In genomic region chr9:57597265-57597664, GRCm38 (mm10) we compare ENCODE assay signal across 26 mouse cellular contexts. TPM values are rescaled to one million over a fixed set of nuclear protein-coding genes. Genes with fewer than 3 reads are reported as not detected.
DNase-seq lines count a peak whose midpoint lies in the region; ATAC-seq and TF ChIP-seq lines count a peak whose summit lies in the region.
"Had no signal": no experiment of that assay in that cellular context is flagged by ENCODE, and none has a peak within 500 bp of the region (broad histone marks: within the 10 kb centered on the region; RNA-seq: fewer than 3 reads in every experiment).

No protein-coding gene starts in this region.

- no peak overlapping the region for H3K4me2 ChIP-seq in forebrain, embryonic 14.5 days (ENCODE audit: low read length)
- H3K4me2 ChIP-seq in forebrain, embryonic 13.5 days: no peak overlapping the region
- H3K4me2 ChIP-seq in hindbrain, postnatal 0 days (ENCODE audit: low read depth, low read length): no peak overlapping the region
- H3K4me2 ChIP-seq in midbrain, embryonic 11.5 days: no peak overlapping the region
- no peak overlapping the region for H3K4me2 ChIP-seq in midbrain, embryonic 14.5 days (ENCODE audit: low read length)
- no peak overlapping the region for H3K4me2 ChIP-seq in embryonic facial prominence, embryonic 12.5 days (replicated peaks)
- H3K4me2 ChIP-seq: heart, embryonic 11.5 days; hindbrain, embryonic 15.5 days had no signal

- WGBS in forebrain, embryonic 14.5 days: 89% methylated on average over 8 of the region's 8 CpGs
- 87% methylated on average over 8 of the region's 8 CpGs for WGBS in forebrain, embryonic 13.5 days
- 91% methylated on average over 8 of the region's 8 CpGs for WGBS in hindbrain, embryonic 10.5 days
- WGBS in hindbrain, postnatal 0 days: 85% methylated on average over 8 of the region's 8 CpGs
- WGBS in midbrain, embryonic 11.5 days: 83% methylated on average over 8 of the region's 8 CpGs
- 89% methylated on average over 8 of the region's 8 CpGs for WGBS in midbrain, embryonic 14.5 days
- 78% methylated on average over 8 of the region's 8 CpGs for WGBS in embryonic facial prominence, embryonic 12.5 days

- TF ChIP-seq CTCF in hindbrain, postnatal 0 days (IDR thresholded peaks at IDR 0.05; ENCODE audit: low read depth): no peak

- H3K9ac ChIP-seq in forebrain, embryonic 14.5 days (ENCODE audit: low read length): no peak overlapping the region
- H3K9ac ChIP-seq in forebrain, embryonic 13.5 days: no peak overlapping the region
- H3K9ac ChIP-seq in hindbrain, postnatal 0 days (replicated peaks; ENCODE audit: low read length): no peak overlapping the region
- H3K9ac ChIP-seq in midbrain, embryonic 11.5 days (ENCODE audit: low read length): no peak overlapping the region
- H3K9ac ChIP-seq in midbrain, embryonic 14.5 days (replicated peaks; ENCODE audit: low read length): no peak overlapping the region
- H3K9ac ChIP-seq in embryonic facial prominence, embryonic 12.5 days: no peak overlapping the region
- H3K9ac ChIP-seq: hindbrain, embryonic 15.5 days had no signal

- H3K4me3 ChIP-seq in forebrain, embryonic 14.5 days (ENCODE audit: low read depth, low read length): no peak overlapping the region
- H3K4me3 ChIP-seq in forebrain, embryonic 13.5 days: no peak overlapping the region
- no peak overlapping the region for H3K4me3 ChIP-seq in hindbrain, embryonic 10.5 days
- no peak overlapping the region for H3K4me3 ChIP-seq in hindbrain, postnatal 0 days (ENCODE audit: low read length)
- H3K4me3 ChIP-seq in midbrain, embryonic 11.5 days (ENCODE audit: low read depth, low read length): no peak overlapping the region
- no peak overlapping the region for H3K4me3 ChIP-seq in midbrain, embryonic 14.5 days (replicated peaks; ENCODE audit: low read depth, low read length)
- H3K4me3 ChIP-seq in embryonic facial prominence, embryonic 12.5 days: no peak overlapping the region
- H3K4me3 ChIP-seq: erythroblast, embryonic 14.5 days; gastrocnemius, adult 2 months; hindbrain, embryonic 15.5 days had no signal

- ATAC-seq in forebrain, embryonic 14.5 days: no peak
- no peak for ATAC-seq in forebrain, embryonic 13.5 days
- no peak for ATAC-seq in hindbrain, postnatal 0 days
- ATAC-seq in midbrain, embryonic 11.5 days (ENCODE audit: low FRiP score): no peak
- no peak for ATAC-seq in midbrain, embryonic 14.5 days (ENCODE audit: low FRiP score, low TSS enrichment)
- ATAC-seq in embryonic facial prominence, embryonic 12.5 days (ENCODE audit: insufficient number of reproducible peaks, insufficient read depth, low FRiP score, low TSS enrichment): no peak
- ATAC-seq: inflammation-experienced regulatory T-cells, adult 6 months; intestine, postnatal 0 days had no signal

- peaks cover 35% of the 10 kb centered on the region for H3K36me3 ChIP-seq in forebrain, embryonic 14.5 days (ENCODE audit: control insufficient read depth, insufficient read depth, low read length)
- peaks cover 33% of the 10 kb centered on the region for H3K36me3 ChIP-seq in forebrain, embryonic 13.5 days (ENCODE audit: poor library complexity, severe bottlenecking)
- peaks cover 17% of the 10 kb centered on the region for H3K36me3 ChIP-seq in hindbrain, embryonic 10.5 days
- H3K36me3 ChIP-seq in hindbrain, postnatal 0 days (ENCODE audit: insufficient read depth, low read length): peaks cover 18% of the 10 kb centered on the region; the same call in 1 of the 2 replicates
- H3K36me3 ChIP-seq in midbrain, embryonic 11.5 days (ENCODE audit: control insufficient read depth, insufficient read depth, low read length): no peaks in the 10 kb centered on the region; the same call in 1 of the 2 replicates
- peaks cover 27% of the 10 kb centered on the region for H3K36me3 ChIP-seq in midbrain, embryonic 14.5 days (ENCODE audit: control insufficient read depth, insufficient read depth, low read length)
- peaks cover 31% of the 10 kb centered on the region for H3K36me3 ChIP-seq in embryonic facial prominence, embryonic 12.5 days

- 0 out of 2 replicates have a peak overlapping the region, but pooled peaks have one; percentile 21 for H3K27ac ChIP-seq in forebrain, embryonic 14.5 days (ENCODE audit: low read depth, low read length)
- no peak overlapping the region for H3K27ac ChIP-seq in forebrain, embryonic 13.5 days
- peak overlapping the region; percentile 59 for H3K27ac ChIP-seq in hindbrain, embryonic 10.5 days
- no peak overlapping the region; the same call in 1 of the 2 replicates for H3K27ac ChIP-seq in hindbrain, postnatal 0 days
- H3K27ac ChIP-seq in midbrain, embryonic 11.5 days (ENCODE audit: low read depth, low read length): no peak overlapping the region; the same call in 1 of the 2 replicates
- H3K27ac ChIP-seq in midbrain, embryonic 14.5 days (replicated peaks; ENCODE audit: low read depth, low read length): no peak overlapping the region
- 0 out of 2 replicates have a peak overlapping the region, but pooled peaks have one; percentile 11 for H3K27ac ChIP-seq in embryonic facial prominence, embryonic 12.5 days
- H3K27ac ChIP-seq: gastrocnemius, adult 2 months; hindbrain, embryonic 15.5 days had no signal

- no peaks in the 10 kb centered on the region for H3K27me3 ChIP-seq in forebrain, embryonic 14.5 days (replicated peaks; ENCODE audit: control insufficient read depth, insufficient read depth, low read length)
- H3K27me3 ChIP-seq in forebrain, embryonic 13.5 days: no peaks in the 10 kb centered on the region
- no peaks in the 10 kb centered on the region for H3K27me3 ChIP-seq in hindbrain, embryonic 10.5 days (ENCODE audit: insufficient read depth, poor library complexity, severe bottlenecking)
- H3K27me3 ChIP-seq in hindbrain, postnatal 0 days (ENCODE audit: insufficient read depth, low read length): no peaks in the 10 kb centered on the region
- no peaks in the 10 kb centered on the region for H3K27me3 ChIP-seq in midbrain, embryonic 11.5 days (ENCODE audit: control insufficient read depth, insufficient read depth, low read length)
- H3K27me3 ChIP-seq in midbrain, embryonic 14.5 days (ENCODE audit: control insufficient read depth, insufficient read depth, low read length): no peaks in the 10 kb centered on the region
- H3K27me3 ChIP-seq in embryonic facial prominence, embryonic 12.5 days: no peaks in the 10 kb centered on the region
- H3K27me3 ChIP-seq: hindbrain, embryonic 15.5 days had no signal

- H3K4me1 ChIP-seq in forebrain, embryonic 14.5 days (ENCODE audit: control insufficient read depth, insufficient read depth, low read length): peaks cover 4% of the 10 kb centered on the region; the same call in 1 of the 2 replicates
- peaks cover 19% of the 10 kb centered on the region for H3K4me1 ChIP-seq in forebrain, embryonic 13.5 days
- peaks cover 85% of the 10 kb centered on the region for H3K4me1 ChIP-seq in hindbrain, embryonic 10.5 days (replicated peaks)
- H3K4me1 ChIP-seq in hindbrain, postnatal 0 days (ENCODE audit: insufficient read depth, low read length): peaks cover 10% of the 10 kb centered on the region; the same call in 1 of the 2 replicates
- H3K4me1 ChIP-seq in midbrain, embryonic 11.5 days (ENCODE audit: control insufficient read depth, insufficient read depth, low read length): peaks cover 35% of the 10 kb centered on the region
- H3K4me1 ChIP-seq in midbrain, embryonic 14.5 days (ENCODE audit: control insufficient read depth, insufficient read depth, low read length): peaks cover 18% of the 10 kb centered on the region
- peaks cover 22% of the 10 kb centered on the region for H3K4me1 ChIP-seq in embryonic facial prominence, embryonic 12.5 days

- DNase-seq in forebrain, embryonic 14.5 days (ENCODE audit: low spot score): no peak
- no peak for DNase-seq in hindbrain, embryonic 10.5 days (ENCODE audit: low spot score)
- DNase-seq in hindbrain, postnatal 0 days (ENCODE audit: low spot score): no peak
- peak; percentile 79 for DNase-seq in midbrain, embryonic 11.5 days (ENCODE audit: low spot score, missing footprints)
- DNase-seq in midbrain, embryonic 14.5 days: no peak
- DNase-seq in cerebellum, adult 11-12 months: no peak
- DNase-seq: adrenal gland, postnatal 10 days; cerebellum, adult 11 months; cerebellum, adult 9-10 months; gastrocnemius, adult 2 months; gastrocnemius, postnatal 25 days had no signal

- H3K9me3 ChIP-seq in forebrain, embryonic 14.5 days (replicated peaks; ENCODE audit: control insufficient read depth, low read length): no peaks in the 10 kb centered on the region
- H3K9me3 ChIP-seq in forebrain, embryonic 13.5 days (replicated peaks): no peaks in the 10 kb centered on the region
- H3K9me3 ChIP-seq in hindbrain, embryonic 10.5 days: no peaks in the 10 kb centered on the region
- no peaks in the 10 kb centered on the region for H3K9me3 ChIP-seq in hindbrain, postnatal 0 days (ENCODE audit: low read length)
- no peaks in the 10 kb centered on the region for H3K9me3 ChIP-seq in midbrain, embryonic 11.5 days (ENCODE audit: control insufficient read depth, low read length)
- H3K9me3 ChIP-seq in midbrain, embryonic 14.5 days (ENCODE audit: control insufficient read depth, low read length): no peaks in the 10 kb centered on the region
- no peaks in the 10 kb centered on the region for H3K9me3 ChIP-seq in embryonic facial prominence, embryonic 12.5 days
- H3K9me3 ChIP-seq: hindbrain, embryonic 15.5 days had no signal

RNA-seq across cellular contexts. Expression of gene Ulk3, which starts 8.0 kb away (rescaled TPM):
- 5.2 and 10.8 TPM in 2 replicates for polyA plus RNA-seq in forebrain, embryonic 14.5 days (2014; fragmentation: Nextera tagmentation; extraction: Ambion mirVana)
- polyA plus RNA-seq in forebrain, embryonic 13.5 days (2015; fragmentation: Nextera tagmentation; extraction: Ambion mirVana): 20.0 and 20.3 TPM in 2 replicates
- polyA plus RNA-seq in hindbrain, embryonic 10.5 days (2016; fragmentation: Nextera tagmentation; extraction: Ambion mirVana): 14.2 and 14.6 TPM in 2 replicates
- 21.1 and 27.3 TPM in 2 replicates for total RNA-seq in hindbrain, postnatal 0 days (2014; rRNA removed)
- polyA plus RNA-seq in hindbrain, postnatal 0 days (2015; fragmentation: Nextera tagmentation; extraction: Ambion mirVana): 18.5 and 21.0 TPM in 2 replicates
- polyA plus RNA-seq in midbrain, embryonic 11.5 days (2014; fragmentation: Nextera tagmentation; extraction: Ambion mirVana): 7.3 and 8.1 TPM in 2 replicates
- polyA plus RNA-seq in midbrain, embryonic 14.5 days (2014; fragmentation: Nextera tagmentation; extraction: Ambion mirVana): 12.5 and 20.4 TPM in 2 replicates
- polyA plus RNA-seq in embryonic facial prominence, embryonic 12.5 days (2016; fragmentation: Nextera tagmentation; extraction: Ambion mirVana): 17.3 and 20.8 TPM in 2 replicates

RNA-seq across cellular contexts. Expression of gene Cplx3, which starts 8.8 kb away (rescaled TPM):
- 0.34 and 0.36 TPM in 2 replicates for polyA plus RNA-seq in forebrain, embryonic 14.5 days (2014; fragmentation: Nextera tagmentation; extraction: Ambion mirVana)
- polyA plus RNA-seq in forebrain, embryonic 13.5 days (2015; fragmentation: Nextera tagmentation; extraction: Ambion mirVana): not detected in 2 replicates
- polyA plus RNA-seq in hindbrain, embryonic 10.5 days (2016; fragmentation: Nextera tagmentation; extraction: Ambion mirVana): 0.88 and 2.8 TPM in 2 replicates
- 0.10 TPM in 1 of 2 replicates, not detected in the other for total RNA-seq in hindbrain, postnatal 0 days (2014; rRNA removed)
- 0.79 and 1.2 TPM in 2 replicates for polyA plus RNA-seq in hindbrain, postnatal 0 days (2015; fragmentation: Nextera tagmentation; extraction: Ambion mirVana)
- 3.0 and 3.1 TPM in 2 replicates for polyA plus RNA-seq in midbrain, embryonic 11.5 days (2014; fragmentation: Nextera tagmentation; extraction: Ambion mirVana)
- polyA plus RNA-seq in midbrain, embryonic 14.5 days (2014; fragmentation: Nextera tagmentation; extraction: Ambion mirVana): 0.74 and 0.96 TPM in 2 replicates
- 0.10 and 0.75 TPM in 2 replicates for polyA plus RNA-seq in embryonic facial prominence, embryonic 12.5 days (2016; fragmentation: Nextera tagmentation; extraction: Ambion mirVana)
- total RNA-seq: adrenal gland, postnatal 10 days; adrenal gland, postnatal 4 days; gastrocnemius, adult 2 months; gastrocnemius, postnatal 25 days; granulocyte monocyte progenitor cell, adult 5-6 weeks; heart, postnatal 4 days; MEL had no signal
- polyA plus RNA-seq: embryonic facial prominence, embryonic 14.5 days; erythroblast, embryonic 14.5 days; forebrain, embryonic 11.5 days; heart, embryonic 11.5 days; heart, embryonic 16.5 days; inflammation-experienced regulatory T-cells, adult 6 months; intestine, postnatal 0 days had no signal

RNA-seq across cellular contexts. Expression of gene Lman1l, which starts 23.3 kb away (rescaled TPM):
- not detected in 2 replicates for polyA plus RNA-seq in forebrain, embryonic 14.5 days (2014; fragmentation: Nextera tagmentation; extraction: Ambion mirVana)
- polyA plus RNA-seq in forebrain, embryonic 13.5 days (2015; fragmentation: Nextera tagmentation; extraction: Ambion mirVana): not detected in 2 replicates
- not detected in 2 replicates for polyA plus RNA-seq in hindbrain, embryonic 10.5 days (2016; fragmentation: Nextera tagmentation; extraction: Ambion mirVana)
- total RNA-seq in hindbrain, postnatal 0 days (2014; rRNA removed): not detected in 2 replicates
- not detected in 2 replicates for polyA plus RNA-seq in hindbrain, postnatal 0 days (2015; fragmentation: Nextera tagmentation; extraction: Ambion mirVana)
- 0.08 TPM in 1 of 2 replicates, not detected in the other for polyA plus RNA-seq in midbrain, embryonic 11.5 days (2014; fragmentation: Nextera tagmentation; extraction: Ambion mirVana)
- polyA plus RNA-seq in midbrain, embryonic 14.5 days (2014; fragmentation: Nextera tagmentation; extraction: Ambion mirVana): not detected in 2 replicates
- not detected in 2 replicates for polyA plus RNA-seq in embryonic facial prominence, embryonic 12.5 days (2016; fragmentation: Nextera tagmentation; extraction: Ambion mirVana)
- total RNA-seq: adrenal gland, postnatal 10 days; adrenal gland, postnatal 4 days; gastrocnemius, adult 2 months; gastrocnemius, postnatal 25 days; granulocyte monocyte progenitor cell, adult 5-6 weeks; heart, postnatal 4 days had no signal
- polyA plus RNA-seq: cortical plate, adult 2 months; embryonic facial prominence, embryonic 14.5 days; erythroblast, embryonic 14.5 days; forebrain, embryonic 11.5 days; heart, embryonic 11.5 days; heart, embryonic 16.5 days; hindbrain, embryonic 15.5 days; intestine, postnatal 0 days had no signal

RNA-seq across cellular contexts. Expression of gene Scamp2, which starts 36.5 kb away (rescaled TPM):
- polyA plus RNA-seq in forebrain, embryonic 14.5 days (2014; fragmentation: Nextera tagmentation; extraction: Ambion mirVana): 55.5 and 56.4 TPM in 2 replicates
- 56.5 and 63.9 TPM in 2 replicates for polyA plus RNA-seq in forebrain, embryonic 13.5 days (2015; fragmentation: Nextera tagmentation; extraction: Ambion mirVana)
- 50.7 and 59.7 TPM in 2 replicates for polyA plus RNA-seq in hindbrain, embryonic 10.5 days (2016; fragmentation: Nextera tagmentation; extraction: Ambion mirVana)
- total RNA-seq in hindbrain, postnatal 0 days (2014; rRNA removed): 50.5 and 53.1 TPM in 2 replicates
- 47.4 and 49.3 TPM in 2 replicates for polyA plus RNA-seq in hindbrain, postnatal 0 days (2015; fragmentation: Nextera tagmentation; extraction: Ambion mirVana)
- 58.2 and 62.6 TPM in 2 replicates for polyA plus RNA-seq in midbrain, embryonic 11.5 days (2014; fragmentation: Nextera tagmentation; extraction: Ambion mirVana)
- polyA plus RNA-seq in midbrain, embryonic 14.5 days (2014; fragmentation: Nextera tagmentation; extraction: Ambion mirVana): 48.2 TPM in 2 replicates
- polyA plus RNA-seq in embryonic facial prominence, embryonic 12.5 days (2016; fragmentation: Nextera tagmentation; extraction: Ambion mirVana): 53.5 and 56.2 TPM in 2 replicates

RNA-seq across cellular contexts. Expression of gene Mpi, which starts 44.7 kb away (rescaled TPM):
- 46.1 and 47.5 TPM in 2 replicates for polyA plus RNA-seq in forebrain, embryonic 14.5 days (2014; fragmentation: Nextera tagmentation; extraction: Ambion mirVana)
- polyA plus RNA-seq in forebrain, embryonic 13.5 days (2015; fragmentation: Nextera tagmentation; extraction: Ambion mirVana): 63.2 and 70.0 TPM in 2 replicates
- 61.7 and 74.1 TPM in 2 replicates for polyA plus RNA-seq in hindbrain, embryonic 10.5 days (2016; fragmentation: Nextera tagmentation; extraction: Ambion mirVana)
- total RNA-seq in hindbrain, postnatal 0 days (2014; rRNA removed): 67.9 and 78.6 TPM in 2 replicates
- polyA plus RNA-seq in hindbrain, postnatal 0 days (2015; fragmentation: Nextera tagmentation; extraction: Ambion mirVana): 61.5 and 64.6 TPM in 2 replicates
- 49.8 and 54.0 TPM in 2 replicates for polyA plus RNA-seq in midbrain, embryonic 11.5 days (2014; fragmentation: Nextera tagmentation; extraction: Ambion mirVana)
- polyA plus RNA-seq in midbrain, embryonic 14.5 days (2014; fragmentation: Nextera tagmentation; extraction: Ambion mirVana): 53.5 and 56.5 TPM in 2 replicates
- polyA plus RNA-seq in embryonic facial prominence, embryonic 12.5 days (2016; fragmentation: Nextera tagmentation; extraction: Ambion mirVana): 55.5 and 57.8 TPM in 2 replicates

Comparison
In these comparisons a context has a peak if more than half of its experiments do, and no peak if none do; other contexts are left out.
1. H3K27ac ChIP-seq: peak in forebrain, embryonic 14.5 days (single experiment), hindbrain, embryonic 10.5 days (single experiment) and embryonic facial prominence, embryonic 12.5 days (single experiment); none in forebrain, embryonic 13.5 days (single experiment), hindbrain, postnatal 0 days (single experiment), midbrain, embryonic 11.5 days (single experiment) and midbrain, embryonic 14.5 days (single experiment).